Mouse (Mus musculus) cerebellum, postnatal 4 days (tissue): ENCODE results near the gene AI837181.
"Not testable (repeated sequence)": the region's sequence is repeated elsewhere in the genome, so short reads cannot be mapped to it uniquely, and the experiment has no call there.

ENCODE experiments used
- DNase-seq, 2 experiments: peaks; one replicate each; pipeline ENCODE4 v3.0.0; 2022; ENCODE audit warnings: low spot score in 2 of 2, mixed read lengths in 1 of 2

The AI837181 gene

GRCm38 (mm10) chr19:5424782-5425741 lies at the start of gene AI837181, which contains the start of gene Drap1:
Gene AI837181, plus strand, starts transcription at chr19:5425144.
Gene Drap1, minus strand, starts transcription at chr19:5424979.
- DNase-seq = peak; percentile 95

GRCm38 (mm10) chr19:5377446-5377845 lies 47.5 kb upstream of the AI837181 start:
- no peak for DNase-seq

- DNase-seq = no peak
Measured at GRCm38 (mm10) chr19:5383326-5383725, 41.6 kb upstream of the AI837181 start.

GRCm38 (mm10) chr19:5384715-5385114 lies 40.2 kb upstream of the AI837181 start:
- no peak for DNase-seq

GRCm38 (mm10) chr19:5388011-5388441 lies 36.9 kb upstream of the AI837181 start:
- no peak for DNase-seq

- peak; percentile 85 to 90 for DNase-seq
Measured at GRCm38 (mm10) chr19:5388588-5389242, 36.2 kb upstream of the AI837181 start, which contains the start of gene Sart1. Gene Sart1, minus strand, starts transcription at chr19:5388703.

GRCm38 (mm10) chr19:5389647-5390046 lies 35.3 kb upstream of the AI837181 start:
- DNase-seq = no peak

GRCm38 (mm10) chr19:5390416-5390815 lies 34.5 kb upstream of the AI837181 start:
- DNase-seq = no peak

GRCm38 (mm10) chr19:5392892-5393291 lies 32.1 kb upstream of the AI837181 start:
- DNase-seq = peak in 1 of 2 experiments; percentile 73

- DNase-seq = no peak
Measured at GRCm38 (mm10) chr19:5394168-5394567, 30.8 kb upstream of the AI837181 start.

- no peak for DNase-seq
Measured at GRCm38 (mm10) chr19:5395371-5395770, 29.6 kb upstream of the AI837181 start.

- not testable (repeated sequence) for DNase-seq
Measured at GRCm38 (mm10) chr19:5401073-5401472, 23.9 kb upstream of the AI837181 start.

- DNase-seq = no peak
Measured at GRCm38 (mm10) chr19:5402293-5402692, 22.7 kb upstream of the AI837181 start, which contains the start of gene Tsga10ip. Gene Tsga10ip, minus strand, starts transcription at chr19:5402526.

- DNase-seq = no peak
Measured at GRCm38 (mm10) chr19:5405924-5406323, 19.0 kb upstream of the AI837181 start.

GRCm38 (mm10) chr19:5406531-5407126 lies 18.3 kb upstream of the AI837181 start:
- peak in 1 of 2 experiments; percentile 18 for DNase-seq

- DNase-seq = peak in 1 of 2 experiments; percentile 48
Measured at GRCm38 (mm10) chr19:5407133-5407532, 17.8 kb upstream of the AI837181 start.

GRCm38 (mm10) chr19:5408057-5409001 lies 16.6 kb upstream of the AI837181 start:
- DNase-seq = no peak

GRCm38 (mm10) chr19:5409068-5409467 lies 15.9 kb upstream of the AI837181 start:
- no peak for DNase-seq

- DNase-seq = no peak
Measured at GRCm38 (mm10) chr19:5410641-5411040, 14.3 kb upstream of the AI837181 start.

- DNase-seq = no peak
Measured at GRCm38 (mm10) chr19:5411961-5412360, 13.0 kb upstream of the AI837181 start.

- DNase-seq = no peak
Measured at GRCm38 (mm10) chr19:5413840-5414239, 11.1 kb upstream of the AI837181 start.
